Mouse (Mus musculus) urinary bladder, adult 2 months (tissue): ENCODE results near the gene Platr25. TPM values are rescaled to one million over a fixed set of nuclear protein-coding genes. Genes with fewer than 3 reads are reported as not detected.
A peak's percentile ranks its signal among the peaks of the same experiment; 100 is the strongest.
"Not testable (repeated sequence)": the region's sequence is repeated elsewhere in the genome, so short reads cannot be mapped to it uniquely, and the experiment has no call there.

ENCODE experiments used
- DNase-seq: peaks from one replicate; pipeline ENCODE4 v3.0.0; 2022; ENCODE audit warnings: low spot score
- polyA plus RNA-seq: library from polyadenylated mRNA; depleted of rRNA; stranded (reverse); fragments of >200 nt; gene quantifications from 2 replicates; pipeline ENCODE4 v1.2.3, GENCODE M21; 2012; rRNA removed

The Platr25 gene
- polyA plus RNA-seq = 14.4 and 14.8 TPM in 2 replicates

DNA sequence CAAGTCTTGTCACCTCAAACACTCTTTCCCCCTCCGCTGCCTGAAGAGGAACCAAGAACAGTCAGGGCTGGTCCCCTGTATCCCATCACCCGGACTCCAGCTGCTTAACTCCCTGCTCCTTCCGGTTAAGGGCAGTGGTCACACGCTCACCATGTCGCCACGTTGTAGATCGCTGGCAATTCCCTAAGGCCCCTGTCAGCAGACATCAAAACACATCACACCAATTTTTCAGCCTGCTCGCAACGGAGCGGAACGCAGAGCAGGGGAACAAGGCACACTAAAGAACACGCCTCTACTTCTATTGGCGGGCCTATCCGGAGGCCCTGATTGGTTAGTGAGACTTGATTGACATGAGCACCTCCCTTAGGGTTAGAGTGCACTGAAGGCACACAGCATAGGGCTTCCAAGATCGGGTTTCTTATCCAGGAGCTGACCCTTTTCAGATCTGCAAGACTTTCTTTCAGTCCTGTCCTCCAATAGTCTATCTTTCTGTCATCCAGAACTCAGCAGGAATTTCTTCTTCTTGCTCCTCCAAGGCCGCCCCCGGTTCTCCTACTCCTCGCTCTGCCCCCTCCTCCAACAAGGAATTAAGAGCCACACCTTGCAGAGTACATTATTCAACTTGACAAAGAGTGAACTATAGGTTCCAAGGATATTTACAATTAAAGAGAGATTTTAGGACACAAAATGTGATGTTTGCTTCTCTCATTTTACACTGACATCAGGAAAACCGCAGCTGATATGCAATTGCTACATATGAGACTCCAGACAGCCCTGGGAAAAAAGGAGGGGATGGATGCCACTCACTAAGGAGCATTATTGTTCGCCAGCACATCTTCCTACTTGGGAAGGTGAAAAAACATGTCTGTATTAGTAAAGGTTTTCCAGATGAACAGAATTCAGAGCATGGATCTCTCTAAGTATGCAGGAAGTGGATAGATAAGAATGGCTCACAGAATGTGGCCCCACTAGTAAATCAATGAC is at the start of gene Platr25:
TSS of gene Platr25 (minus strand) at position 278 of the 984 bp plus-strand sequence.
- DNase-seq = peak; percentile 26

DNA sequence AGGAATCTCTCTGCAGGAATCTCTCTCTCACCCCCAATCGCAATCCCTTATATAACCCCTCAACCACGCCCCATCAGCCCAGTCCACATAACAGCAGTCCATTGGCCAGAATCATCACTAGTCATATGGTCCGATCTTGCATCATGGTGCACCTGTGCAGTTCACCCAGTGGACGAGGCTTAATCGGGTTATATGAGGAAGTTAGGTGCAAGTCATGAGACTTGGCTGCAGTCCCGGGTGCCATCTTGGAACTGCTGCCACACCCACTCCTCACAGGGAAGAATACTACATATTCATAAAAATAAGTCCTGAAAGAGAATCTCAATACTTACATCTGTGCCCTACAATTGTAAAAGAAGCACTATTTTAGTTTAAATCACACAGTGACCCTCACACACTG is 47.5 kb upstream of the Platr25 start:
- DNase-seq = not testable (repeated sequence)

DNA sequence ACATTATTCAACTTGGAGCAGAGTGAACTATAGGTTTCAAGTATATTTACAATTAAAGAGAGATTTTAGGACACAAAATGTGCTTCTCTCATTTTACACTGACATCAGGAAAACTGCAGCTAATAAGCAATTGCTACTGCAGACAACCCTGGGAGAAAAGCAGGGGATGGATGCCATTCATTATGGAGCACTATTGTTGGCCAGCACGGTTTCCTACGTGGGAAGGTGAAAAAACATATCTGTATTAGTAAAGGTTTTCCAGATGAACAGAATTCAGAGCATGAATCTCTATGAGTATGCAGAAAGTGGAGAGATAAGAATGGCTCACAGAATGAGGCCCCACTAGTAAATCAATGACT is 25.6 kb upstream of the Platr25 start:
- not testable (repeated sequence) for DNase-seq

DNA sequence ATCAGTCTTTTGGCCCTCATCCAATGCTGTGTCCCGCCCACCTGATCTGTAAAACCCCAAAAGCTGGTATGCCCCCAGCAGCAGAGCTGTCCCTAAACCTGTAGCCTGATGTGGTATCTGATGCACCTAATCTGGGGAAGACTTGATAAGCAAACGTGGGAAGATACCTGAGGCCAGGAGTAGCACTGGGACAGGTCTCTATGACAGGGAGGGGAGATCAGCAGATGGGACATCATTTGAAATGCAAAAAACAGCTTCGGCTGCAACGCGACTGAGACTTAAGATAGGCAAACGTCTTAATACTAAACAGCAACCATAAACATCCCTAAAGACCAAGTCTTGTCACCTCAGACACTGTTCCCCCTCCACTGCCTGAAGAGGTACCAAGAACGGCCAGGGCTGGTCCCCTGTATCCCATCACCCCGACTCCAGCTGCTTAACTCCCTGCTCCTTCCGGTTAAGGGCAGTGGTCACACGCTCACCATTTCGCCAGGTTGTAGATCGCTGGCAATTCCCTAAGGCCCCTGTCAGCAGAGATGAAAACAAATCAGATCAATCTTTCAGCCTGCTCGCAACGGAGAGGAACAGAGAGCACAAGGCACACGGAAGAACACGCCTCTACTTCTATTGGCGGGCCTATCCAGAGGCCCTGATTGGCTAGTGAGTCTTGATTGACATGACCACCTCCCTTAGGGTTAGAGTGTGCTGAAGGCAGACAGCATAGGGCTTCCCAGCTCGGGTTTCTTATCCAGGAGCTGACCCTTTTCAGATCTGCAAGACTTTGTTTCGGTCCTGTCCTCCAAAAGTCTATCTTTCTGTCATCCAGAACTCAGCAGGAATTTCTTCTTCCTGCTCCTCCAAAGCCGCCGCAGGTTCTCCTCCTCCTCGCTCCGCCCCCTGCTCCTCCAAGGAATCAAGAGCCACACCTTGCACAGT is 25.0 kb upstream of the Platr25 start, which contains the start of gene Gm5141:
TSS of gene Gm5141 (minus strand) at position 610 of the 936 bp plus-strand sequence.
- DNase-seq = peak; percentile 32

DNA sequence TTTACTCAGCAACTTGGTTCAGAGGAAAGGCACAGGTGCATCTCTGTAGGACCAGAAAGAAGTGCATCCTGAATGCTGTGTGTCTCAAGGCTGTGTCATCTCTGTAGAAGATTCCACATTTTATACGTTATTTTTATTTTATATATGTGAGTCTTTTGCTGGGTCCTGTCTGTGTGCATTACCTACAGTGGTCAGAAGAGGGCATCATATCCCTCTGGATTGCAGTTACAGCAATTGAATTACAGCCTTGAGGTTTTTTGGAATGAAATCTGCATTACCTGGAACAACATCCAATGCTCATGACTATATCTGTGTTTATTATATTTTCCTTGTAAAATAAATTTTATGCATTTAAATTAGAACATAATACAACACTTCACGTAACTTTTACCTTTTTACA is 3.3 kb upstream of the Platr25 start:
- not testable (repeated sequence) for DNase-seq

DNA sequence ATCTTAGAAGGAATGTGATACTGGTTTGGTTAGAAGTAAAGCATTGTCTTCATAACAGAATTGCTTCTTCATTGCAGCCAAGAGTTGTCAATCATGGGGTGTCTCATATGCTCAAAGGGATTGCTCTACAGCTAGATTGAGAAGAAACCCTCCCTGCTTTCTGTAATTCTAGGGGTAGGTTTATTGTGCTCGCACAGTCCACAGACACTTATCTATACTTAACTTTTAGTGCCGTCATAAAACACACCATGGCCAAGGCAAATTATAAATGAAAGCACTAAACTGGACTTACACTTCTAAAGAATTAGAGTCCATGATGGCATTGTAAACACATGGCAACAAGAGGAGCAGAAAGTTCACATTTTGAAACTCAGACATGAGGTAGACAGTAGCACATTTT is 27.2 kb downstream of the Platr25 start:
- DNase-seq = no peak

DNA sequence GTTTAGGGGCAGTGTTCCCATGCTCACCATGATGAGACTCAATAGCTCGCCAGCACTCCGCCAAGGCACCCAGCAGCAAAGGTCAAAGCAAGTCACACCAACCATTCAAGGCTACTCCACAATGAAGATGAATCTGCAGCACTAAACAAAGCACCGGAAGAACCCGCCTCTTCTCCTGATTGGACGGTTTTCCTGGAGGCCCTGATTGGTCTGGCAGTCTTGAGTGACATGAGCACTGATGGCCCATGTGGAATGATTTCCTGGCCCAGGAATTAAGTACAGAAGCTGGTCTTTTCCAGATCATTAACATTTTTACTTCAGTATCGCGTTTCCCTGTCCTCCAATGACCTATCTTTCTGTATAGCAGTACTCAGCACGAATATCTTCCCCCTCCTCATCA is 47.9 kb downstream of the Platr25 start:
- not testable (repeated sequence) for DNase-seq

DNA sequence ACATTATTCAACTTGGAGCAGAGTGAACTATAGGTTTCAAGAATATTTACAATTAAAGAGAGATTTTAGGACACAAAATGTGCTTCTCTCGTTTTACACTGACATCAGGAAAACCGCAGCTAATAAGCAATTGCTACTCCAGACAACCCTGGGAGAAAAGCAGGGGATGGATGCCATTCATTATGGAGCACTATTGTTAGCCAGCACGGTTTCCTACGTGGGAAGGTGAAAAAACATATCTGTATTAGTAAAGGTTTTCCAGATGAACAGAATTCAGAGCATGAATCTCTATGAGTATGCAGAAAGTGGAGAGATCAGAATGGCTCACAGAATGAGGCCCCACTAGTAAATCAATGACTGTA is 75.2 kb downstream of the Platr25 start:
- DNase-seq = not testable (repeated sequence)

DNA sequence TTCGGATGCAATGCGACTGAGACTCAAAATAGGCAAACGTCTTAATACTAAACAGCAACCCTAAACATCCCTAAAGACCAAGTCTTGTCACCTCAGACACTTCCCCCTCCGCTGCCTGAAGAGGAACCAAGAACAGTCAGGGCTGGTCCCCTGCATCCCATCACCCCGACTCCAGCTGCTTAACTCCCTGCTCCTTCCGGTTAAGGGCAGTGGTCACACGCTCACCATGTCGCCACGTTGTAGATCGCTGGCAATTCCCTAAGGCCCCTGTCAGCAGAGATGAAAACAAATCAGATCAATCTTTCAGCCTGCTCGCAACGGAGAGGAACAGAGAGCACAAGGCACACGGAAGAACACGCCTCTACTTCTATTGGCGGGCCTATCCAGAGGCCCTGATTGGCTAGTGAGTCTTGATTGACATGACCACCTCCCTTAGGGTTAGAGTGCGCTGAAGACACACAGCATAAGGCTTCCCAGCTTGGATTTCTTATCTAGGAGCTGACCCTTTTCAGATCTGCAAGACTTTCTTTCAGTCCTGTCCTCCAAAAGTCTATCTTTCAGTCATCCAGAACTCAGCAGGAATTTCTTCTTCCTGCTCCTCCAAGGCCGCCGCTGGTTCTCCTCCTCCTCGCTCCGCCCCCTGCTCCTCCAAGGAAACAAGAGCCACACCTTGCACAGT is 75.8 kb downstream of the Platr25 start:
- DNase-seq = peak; percentile 26

DNA sequence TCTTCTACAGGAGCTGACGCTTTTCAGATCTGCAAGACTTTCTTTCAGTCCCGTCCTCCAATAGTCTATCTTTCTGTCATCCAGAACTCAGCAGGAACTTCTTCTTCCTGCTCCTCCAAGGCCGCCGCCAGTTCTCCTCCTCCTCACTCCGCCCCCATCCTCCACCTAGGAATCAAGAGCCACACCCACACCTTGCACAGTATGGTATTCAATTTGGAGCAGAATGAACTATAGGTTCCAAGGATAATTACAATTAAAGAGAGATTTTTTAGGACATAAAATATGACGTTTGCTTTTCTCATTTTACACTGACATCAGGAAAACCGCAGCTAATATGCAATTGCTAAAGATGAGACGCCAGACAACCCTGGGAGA is 107.2 kb downstream of the Platr25 start:
- DNase-seq = no peak

DNA sequence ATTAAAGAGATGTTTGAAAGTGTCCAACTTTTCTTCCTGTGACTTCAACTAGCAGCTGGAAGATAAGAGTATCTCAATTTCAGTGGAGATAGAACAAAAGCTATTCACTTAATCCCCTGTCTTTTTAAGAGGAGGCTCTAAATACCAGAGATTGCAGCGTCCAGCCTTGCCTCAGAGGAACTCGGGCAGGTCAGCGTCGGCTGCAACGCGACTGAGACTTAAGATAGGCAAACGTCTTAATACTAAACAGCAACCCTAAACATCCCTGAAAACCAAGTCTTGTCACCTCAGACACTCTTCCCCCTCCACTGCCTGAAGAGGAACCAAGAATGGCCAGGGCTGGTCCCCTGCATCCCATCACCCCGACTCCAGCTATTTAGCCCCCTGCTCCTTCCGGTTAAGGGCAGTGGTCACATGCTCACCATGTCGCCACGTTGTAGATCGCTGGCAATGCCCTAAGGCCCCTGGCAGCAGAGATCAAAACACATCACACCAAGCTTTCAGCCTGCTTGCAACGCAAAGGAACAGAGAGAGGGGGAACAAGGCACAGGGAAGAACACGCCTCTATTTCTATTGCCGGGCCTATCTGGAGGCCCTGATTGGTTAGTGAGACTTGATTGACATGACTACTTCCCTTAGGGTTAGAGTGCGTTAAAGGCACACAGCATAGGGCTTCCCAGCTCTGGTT is 107.7 kb downstream of the Platr25 start:
- DNase-seq = peak; percentile 41

DNA sequence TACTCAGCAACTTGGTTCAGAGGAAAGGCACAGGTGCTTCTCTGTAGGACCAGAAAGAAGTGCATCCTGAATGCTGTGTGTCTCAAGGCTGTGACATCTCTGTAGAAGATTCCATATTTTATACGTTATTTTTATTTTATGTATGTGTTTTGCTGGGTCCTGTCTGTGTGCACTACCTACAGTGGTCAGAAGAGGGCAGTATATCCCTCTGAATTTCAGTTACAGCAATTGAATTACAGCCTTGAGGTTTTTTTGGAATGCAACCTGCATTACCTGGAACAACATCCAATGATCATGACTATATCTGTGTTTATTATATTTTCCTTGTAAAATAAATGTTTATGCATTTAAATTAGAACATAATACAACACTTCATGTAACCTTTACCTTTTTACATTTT is 133.4 kb downstream of the Platr25 start:
- DNase-seq = not testable (repeated sequence)

DNA sequence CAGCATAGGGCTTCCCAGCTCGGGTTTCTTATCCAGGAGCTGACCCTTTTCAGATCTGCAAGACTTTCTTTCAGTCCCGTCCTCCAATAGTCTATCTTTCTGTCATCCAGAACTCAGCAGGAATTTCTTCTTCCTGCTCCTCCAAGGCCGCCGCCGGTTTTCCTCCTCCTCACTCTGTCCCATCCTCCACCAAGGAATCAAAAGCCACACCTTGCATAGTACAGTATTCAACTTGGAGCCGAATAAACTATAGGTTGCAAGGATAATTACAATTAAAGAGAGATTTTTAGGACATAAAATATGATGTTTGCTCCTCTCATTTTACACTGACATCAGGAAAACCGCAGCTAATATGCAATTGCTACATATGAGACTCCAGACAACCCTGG is 136.2 kb downstream of the Platr25 start:
- DNase-seq = not testable (repeated sequence)

DNA sequence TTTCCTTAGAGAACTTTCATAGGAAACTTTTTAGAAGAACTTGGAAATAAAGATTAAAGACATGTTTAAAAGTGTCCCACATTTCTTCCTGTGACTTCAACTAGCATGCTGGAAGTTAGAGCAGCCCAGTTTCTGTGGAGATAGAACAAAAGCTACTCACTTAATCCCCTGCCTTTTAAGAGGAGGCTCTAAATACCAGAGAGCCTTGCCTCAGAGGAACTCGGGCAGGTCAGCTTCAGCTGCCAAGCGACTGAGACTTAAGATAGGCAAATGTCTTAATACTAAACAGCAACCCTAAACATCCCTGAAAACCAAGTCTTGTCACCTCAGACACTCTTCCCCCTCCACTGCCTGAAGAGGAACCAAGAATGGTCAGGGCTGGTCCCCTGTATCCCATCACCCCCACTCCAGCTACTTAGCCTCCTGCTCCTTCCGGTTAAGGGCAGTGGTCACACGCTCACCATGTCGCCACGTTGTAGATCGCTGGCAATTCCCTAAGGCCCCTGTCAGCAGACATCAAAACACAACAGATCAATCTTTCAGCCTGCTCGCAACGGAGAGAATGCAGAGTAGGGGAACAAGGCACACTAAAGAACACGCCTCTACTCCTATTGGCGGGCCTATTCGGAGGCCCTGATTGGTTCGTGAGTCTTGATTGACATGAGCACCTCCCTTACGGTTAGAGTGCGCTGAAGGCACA is 136.8 kb downstream of the Platr25 start, which contains the start of gene 6720489N17Rik:
TSS of gene 6720489N17Rik (minus strand) at position 606 of the 700 bp plus-strand sequence.
- DNase-seq = peak; percentile 48

Other genes with a start within 250 kb of the Platr25 start
- not detected in 2 replicates for gene Zfp935, start 202.2 kb downstream of the Platr25 start, polyA plus RNA-seq
- 10.9 and 12.0 TPM in 2 replicates for gene Zfp934, start 189.5 kb downstream of the Platr25 start, polyA plus RNA-seq
- gene 6720489N17Rik, start 136.5 kb downstream of the Platr25 start, polyA plus RNA-seq = 5.8 and 5.9 TPM in 2 replicates
- gene Gm5141, start 25.1 kb upstream of the Platr25 start, polyA plus RNA-seq = 2.8 and 3.5 TPM in 2 replicates
- 29.3 and 33.6 TPM in 2 replicates for gene Fbp2, start 97.7 kb upstream of the Platr25 start, polyA plus RNA-seq
- gene Fbp1, start 127.6 kb upstream of the Platr25 start, polyA plus RNA-seq = 12.4 and 13.1 TPM in 2 replicates
- 290 and 374 TPM in 2 replicates for gene 2010111I01Rik, start 204.2 kb upstream of the Platr25 start, polyA plus RNA-seq